Mouse (Mus musculus) adrenal gland, postnatal 25 days (tissue): ENCODE measurements at regions not wholly inside any gene's neighbourhood (a gene's known extent, or its start where the extent isn't known, plus 50 kb on each side); places are given as distances from the start of the nearest gene placed in this dataset.

Experiments used
- microRNA-seq, 2 experiments: library from miRNA; unstranded; fragments of <30 nt; microRNA quantifications; one replicate each; pipeline ENCODE4 v1.2.0; 2021

Small RNA genes in the stretch of these regions (microRNA-seq; reads per million reads assigned to microRNA genes)
- 0 reads per million in 2 experiments for gene Gm23292
